Mouse (Mus musculus) MEL (cell line): ENCODE measurements around the gene Alx3. TPM values are rescaled to one million over a fixed set of nuclear protein-coding genes. Genes with fewer than 3 reads are reported as not detected.

Source experiments
- DNase-seq: peaks from one replicate; pipeline ENCODE4 v3.0.0; 2011; ENCODE audit warnings: low read depth, low spot score
- H3K27ac ChIP-seq: 2 replicates; pipeline ENCODE4 v1.5.1; 2012; ENCODE audit warnings: low read depth, mild to moderate bottlenecking, control low read depth, low read length, moderate library complexity; ENCODE audit not compliant: control insufficient read depth
- H3K27me3 ChIP-seq, 2 experiments: fragments of 150-350 bp in 1 of 2; sonication (generic) in 1 of 2; 2 replicates each; pipeline ENCODE4 v1.6.1; 2012; ENCODE audit warnings: low read length in 2 of 2, mild to moderate bottlenecking in 2 of 2, improper control_type of control experiment in 1 of 2, moderate library complexity in 1 of 2; ENCODE audit not compliant: insufficient read depth in 2 of 2, control insufficient read depth in 1 of 2
- H3K36me3 ChIP-seq, 2 experiments: 2 replicates each; pipeline ENCODE4 v1.6.1; 2012 to 2014; ENCODE audit warnings: low read length in 2 of 2, improper control_type of control experiment in 1 of 2, inconsistent platforms in 1 of 2, mild to moderate bottlenecking in 1 of 2; ENCODE audit not compliant: insufficient read depth in 2 of 2, control insufficient read depth in 1 of 2
- H3K4me1 ChIP-seq, 2 experiments: fragments of 150-350 bp in 1 of 2; sonication (generic) in 1 of 2; 2 replicates each; pipeline ENCODE4 v1.6.1; 2012; ENCODE audit warnings: low read length in 2 of 2, improper control_type of control experiment in 1 of 2, mild to moderate bottlenecking in 1 of 2; ENCODE audit not compliant: insufficient read depth in 2 of 2, control insufficient read depth in 1 of 2
- H3K4me3 ChIP-seq, 2 experiments: fragments of 150-350 bp in 1 of 2; sonication (generic) in 1 of 2; 2 replicates each; pipeline ENCODE4 v1.5.1; 2012; ENCODE audit warnings: low read depth in 2 of 2, low read length in 2 of 2, mild to moderate bottlenecking in 2 of 2, moderate library complexity in 2 of 2, control low read depth in 1 of 2, improper control_type of control experiment in 1 of 2; ENCODE audit not compliant: control insufficient read depth in 1 of 2, insufficient read depth in 1 of 2
- H3K79me2 ChIP-seq: 2 replicates; pipeline ENCODE4 v1.6.1; 2012; ENCODE audit warnings: mild to moderate bottlenecking, low read length, moderate library complexity; ENCODE audit not compliant: control insufficient read depth, poor library complexity, insufficient read depth
- H3K9ac ChIP-seq: 2 replicates; pipeline ENCODE4 v1.6.1; 2012; ENCODE audit warnings: low read depth, mild to moderate bottlenecking, control low read depth, low read length, moderate library complexity; ENCODE audit not compliant: control insufficient read depth, poor library complexity, severe bottlenecking
- H3K9me3 ChIP-seq: fragments of 150-350 bp; sonication (generic); replicated peaks from 2 replicates; pipeline ENCODE4 v1.6.1; 2012; ENCODE audit warnings: mild to moderate bottlenecking, low read length, improper control_type of control experiment, moderate library complexity; ENCODE audit not compliant: insufficient read depth
- BHLHE40 ChIP-seq: IDR thresholded peaks from 2 replicates; pipeline ENCODE4 v1.6.1; 2012; ENCODE audit warnings: low read depth, mild to moderate bottlenecking, inconsistent platforms, low read length, improper control_type of control experiment, borderline replicate concordance
- CHD2 ChIP-seq: IDR thresholded peaks from 2 replicates; pipeline ENCODE4 v1.6.1; 2011; ENCODE audit warnings: low read length, improper control_type of control experiment
- CTCF ChIP-seq, 3 experiments: IDR thresholded peaks in 2 of 3; conservative IDR thresholded peaks in 1 of 3; 2 replicates each; pipeline ENCODE4 v1.5.1; 2011 to 2012; ENCODE audit warnings: low read length in 3 of 3, low read depth in 2 of 3, mild to moderate bottlenecking in 2 of 3, improper control_type of control experiment in 1 of 3, inconsistent platforms in 1 of 3, mixed read lengths in 1 of 3, moderate library complexity in 1 of 3; ENCODE audit not compliant: control insufficient read depth in 1 of 3, insufficient read depth in 1 of 3, poor library complexity in 1 of 3, severe bottlenecking in 1 of 3
- E2F4 ChIP-seq: IDR thresholded peaks from 2 replicates; pipeline ENCODE4 v1.6.1; 2011; ENCODE audit warnings: low read depth, low read length, improper control_type of control experiment, borderline replicate concordance
- ELF1 ChIP-seq: IDR thresholded peaks from 2 replicates; pipeline ENCODE4 v1.6.1; 2014; ENCODE audit warnings: low read depth, mild to moderate bottlenecking, inconsistent platforms, low read length, improper control_type of control experiment, moderate library complexity
- EP300 ChIP-seq, 2 experiments: IDR thresholded peaks; 2 replicates each; pipeline ENCODE4 v1.6.1; 2011; ENCODE audit warnings: improper control_type of control experiment in 2 of 2, low read length in 2 of 2, low read depth in 1 of 2, mild to moderate bottlenecking in 1 of 2
- ETS1 ChIP-seq: IDR thresholded peaks from 2 replicates; pipeline ENCODE4 v1.6.1; 2012; ENCODE audit warnings: low read depth, mild to moderate bottlenecking, inconsistent platforms, low read length, improper control_type of control experiment, moderate library complexity
- GABPA ChIP-seq: IDR thresholded peaks from 2 replicates; pipeline ENCODE4 v1.6.1; 2012; ENCODE audit warnings: low read depth, mild to moderate bottlenecking, inconsistent platforms, low read length, improper control_type of control experiment, moderate library complexity
- GATA1 ChIP-seq: IDR thresholded peaks from 2 replicates; pipeline ENCODE4 v1.6.1; 2011; ENCODE audit warnings: low read depth, low read length, improper control_type of control experiment
- HCFC1 ChIP-seq: IDR thresholded peaks from 2 replicates; pipeline ENCODE4 v1.6.1; 2012; ENCODE audit warnings: low read depth, mild to moderate bottlenecking, inconsistent platforms, low read length, improper control_type of control experiment, moderate library complexity
- KAT2A ChIP-seq: conservative IDR thresholded peaks from 2 replicates; pipeline ENCODE4 v1.6.1; 2012; ENCODE audit warnings: low read depth, low read length, improper control_type of control experiment, inconsistent platforms
- MAX ChIP-seq: IDR thresholded peaks from 2 replicates; pipeline ENCODE4 v1.6.1; 2011; ENCODE audit warnings: low read length, improper control_type of control experiment
- MAZ ChIP-seq: IDR thresholded peaks from 2 replicates; pipeline ENCODE4 v1.6.1; 2012; ENCODE audit warnings: low read depth, mild to moderate bottlenecking, inconsistent platforms, low read length, improper control_type of control experiment
- NELFE ChIP-seq: IDR thresholded peaks from 2 replicates; pipeline ENCODE4 v1.6.1; 2011; ENCODE audit warnings: low read depth, low read length, improper control_type of control experiment
- POLR2A ChIP-seq, 2 experiments: IDR thresholded peaks; 2 replicates each; pipeline ENCODE4 v1.6.1; 2011 to 2012; ENCODE audit warnings: low read length in 2 of 2, mild to moderate bottlenecking in 2 of 2, control low read depth in 1 of 2, improper control_type of control experiment in 1 of 2, low read depth in 1 of 2, moderate library complexity in 1 of 2; ENCODE audit not compliant: control insufficient read depth in 1 of 2, insufficient read depth in 1 of 2, poor library complexity in 1 of 2
- RAD21 ChIP-seq: IDR thresholded peaks from 2 replicates; pipeline ENCODE4 v1.6.1; 2011; ENCODE audit warnings: mild to moderate bottlenecking, low read depth, low read length, improper control_type of control experiment
- SIN3A ChIP-seq: IDR thresholded peaks from 2 replicates; pipeline ENCODE4 v1.6.1; 2012; ENCODE audit warnings: low read length, improper control_type of control experiment, inconsistent platforms
- TAL1 ChIP-seq: IDR thresholded peaks from 2 replicates; pipeline ENCODE4 v1.6.1; 2012; ENCODE audit warnings: mild to moderate bottlenecking, inconsistent platforms, low read length, moderate library complexity, mixed read lengths
- TCF12 ChIP-seq: IDR thresholded peaks from 2 replicates; pipeline ENCODE4 v1.6.1; 2014; ENCODE audit warnings: low read depth, mild to moderate bottlenecking, inconsistent platforms, low read length, improper control_type of control experiment, moderate library complexity
- USF1 ChIP-seq: IDR thresholded peaks from 2 replicates; pipeline ENCODE4 v1.6.1; 2014; ENCODE audit warnings: low read depth, mild to moderate bottlenecking, inconsistent platforms, low read length, improper control_type of control experiment, moderate library complexity
- USF2 ChIP-seq, 2 experiments: IDR thresholded peaks; 2 replicates each; pipeline ENCODE4 v1.6.1; 2011 to 2012; ENCODE audit warnings: improper control_type of control experiment in 2 of 2, low read length in 2 of 2, borderline replicate concordance in 1 of 2, inconsistent platforms in 1 of 2, low read depth in 1 of 2, mild to moderate bottlenecking in 1 of 2; ENCODE audit not compliant: insufficient read depth in 1 of 2
- ZC3H11A ChIP-seq: IDR thresholded peaks from 2 replicates; pipeline ENCODE4 v1.6.1; 2012; ENCODE audit warnings: low read depth, mild to moderate bottlenecking, inconsistent platforms, low read length, improper control_type of control experiment
- ZKSCAN1 ChIP-seq: IDR thresholded peaks from 2 replicates; pipeline ENCODE4 v1.6.1; 2012; ENCODE audit warnings: low read depth, mild to moderate bottlenecking, inconsistent platforms, low read length, improper control_type of control experiment, moderate library complexity
- ZMIZ1 ChIP-seq: IDR thresholded peaks from 2 replicates; pipeline ENCODE4 v1.6.1; 2012; ENCODE audit warnings: low read depth, mild to moderate bottlenecking, inconsistent platforms, low read length, improper control_type of control experiment, moderate library complexity
- ZNF384 ChIP-seq: IDR thresholded peaks from 2 replicates; pipeline ENCODE4 v1.6.1; 2012; ENCODE audit warnings: low read depth, mild to moderate bottlenecking, inconsistent platforms, low read length, improper control_type of control experiment
- polyA plus RNA-seq, 2 experiments: library from polyadenylated mRNA; stranded (reverse) in 1 of 2; unstranded in 1 of 2; fragments of >175 nt in 1 of 2; fragments of >200 nt in 1 of 2; gene quantifications; 2 replicates each; pipeline versions ENCODE4 v1.2.1 to v1.2.4; 2012; ENCODE audit warnings: low replicate concordance in 2 of 2, low read depth in 1 of 2; ENCODE audit not compliant: insufficient read length in 2 of 2, insufficient read depth in 1 of 2, missing spikeins in 1 of 2
- total RNA-seq: library from RNA; depleted of rRNA; stranded (reverse); fragments of 300-350 nt; gene quantifications from 2 replicates; pipeline ENCODE4 v1.2.3, GENCODE M21; 2012

The Alx3 gene
- total and polyA plus RNA-seq, 3 experiments = not detected

- Histone ChIP-seq H3K4me3 (no peak overlapping the region), H3K27ac (no peak overlapping the region), H3K79me2 (no peaks in the 10 kb centered on the region), H3K4me1 (no peaks in the 10 kb centered on the region), H3K9ac (no peak overlapping the region), H3K9me3 (no peaks in the 10 kb centered on the region), H3K36me3 (no peaks in the 10 kb centered on the region), H3K27me3 (peaks cover 2% of the 10 kb centered on the region in 2 experiments; a peak in 3 of 4 replicates)
- no peak for TF ChIP-seq EP300 (IDR thresholded peaks at IDR 0.05; ENCODE audit: low read depth in 1 of 2, low read length in 2 of 2)
- no peak for TF ChIP-seq MAX
- no peak for TF ChIP-seq HCFC1
- TF ChIP-seq GABPA = no peak
- TF ChIP-seq ZNF384 = no peak
- no peak for TF ChIP-seq USF1
- TF ChIP-seq ETS1 = no peak
- no peak for TF ChIP-seq TAL1
- TF ChIP-seq MAZ = no peak
- no peak for TF ChIP-seq USF2 (IDR thresholded peaks at IDR 0.05; ENCODE audit: borderline replicate concordance in 1 of 2, insufficient read depth in 1 of 2, low read depth in 1 of 2, low read length in 2 of 2)
- no peak for TF ChIP-seq CTCF (IDR thresholded peaks at IDR 0.05 in 2 of 3, conservative IDR thresholded peaks at IDR 0.05 in 1 of 3; ENCODE audit: control insufficient read depth in 1 of 3, insufficient read depth in 1 of 3, low read depth in 2 of 3, low read length in 3 of 3, poor library complexity in 1 of 3, severe bottlenecking in 1 of 3)
- no peak for TF ChIP-seq GATA1
- no peak for TF ChIP-seq ZKSCAN1
- TF ChIP-seq SIN3A = no peak
- TF ChIP-seq POLR2A (IDR thresholded peaks at IDR 0.05; ENCODE audit: control insufficient read depth in 1 of 2, insufficient read depth in 1 of 2, low read depth in 1 of 2, low read length in 2 of 2, poor library complexity in 1 of 2) = no peak
- TF ChIP-seq ZMIZ1 = no peak
- no peak for TF ChIP-seq ZC3H11A
- TF ChIP-seq TCF12 = no peak
- no peak for TF ChIP-seq NELFE
- TF ChIP-seq KAT2A = no peak
- no peak for DNase-seq
These were observed 49.0 kb upstream of the Alx3 start for GRCm38 (mm10) chr3:107545716-107546412.

DNA sequence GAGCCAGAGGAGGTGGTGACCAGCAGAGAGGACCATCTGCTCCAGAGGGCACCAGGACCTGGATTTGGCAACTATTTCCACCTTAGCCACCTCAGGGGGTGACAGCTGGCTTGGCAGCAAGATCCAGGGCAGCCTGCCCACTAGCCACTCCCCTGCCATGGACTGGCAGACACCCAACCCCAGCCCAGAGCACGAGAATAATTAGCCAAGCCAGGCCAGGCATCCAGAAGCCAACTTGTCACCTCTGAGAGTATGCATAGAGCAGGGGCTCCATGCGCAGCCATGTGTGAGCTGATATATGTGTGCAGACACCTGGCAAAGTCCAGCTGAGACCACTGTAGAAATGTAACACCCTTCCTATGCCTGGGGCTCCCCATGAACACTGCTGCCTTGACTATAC, 47.9 kb upstream of the Alx3 start:
- H3K9me3 ChIP-seq = no peaks in the 10 kb centered on the region
- TF ChIP-seq USF1 (no peak), ELF1 (no peak), RAD21 (no peak), BHLHE40 (no peak), TCF12 (no peak), ZNF384 (no peak), SIN3A (no peak), POLR2A (IDR thresholded peaks at IDR 0.05; ENCODE audit: control insufficient read depth in 1 of 2, insufficient read depth in 1 of 2, low read depth in 1 of 2, low read length in 2 of 2, poor library complexity in 1 of 2) (no peak), CHD2 (no peak), E2F4 (no peak)
- H3K36me3 ChIP-seq = no peaks in the 10 kb centered on the region
- no peak for DNase-seq
- H3K9ac ChIP-seq = no peak overlapping the region
- peaks cover 2% of the 10 kb centered on the region in 2 experiments; a peak in 2 of 4 replicates for H3K27me3 ChIP-seq
- H3K79me2 ChIP-seq = no peaks in the 10 kb centered on the region
- H3K27ac ChIP-seq = no peak overlapping the region
- no peak overlapping the region for H3K4me3 ChIP-seq
- H3K4me1 ChIP-seq = no peaks in the 10 kb centered on the region
